Mouse (Mus musculus): ENCODE results near the gene Mitf.

Mitf gene

DNA sequence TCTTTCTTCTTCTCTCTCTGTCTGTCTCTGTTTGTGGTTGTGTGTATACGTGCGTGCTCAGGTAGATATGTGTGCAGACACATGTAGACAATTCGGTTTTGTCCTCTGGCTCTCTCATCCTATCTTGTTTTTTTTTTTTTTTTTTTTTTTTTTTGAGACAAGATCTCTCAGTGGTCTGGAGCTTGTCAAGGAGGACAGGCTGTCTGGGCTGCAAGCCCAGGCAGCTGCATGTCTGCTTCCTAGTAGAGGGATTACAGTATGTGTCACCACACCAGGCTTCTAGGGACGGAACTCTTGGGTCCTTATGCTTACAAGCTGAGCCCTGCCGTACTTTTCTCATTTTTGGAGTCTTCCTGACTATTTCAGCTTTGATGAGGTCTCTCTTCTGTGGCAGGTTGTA lies 73.5 kb downstream of the Mitf start:
- in situ Hi-C loops (cut with MseI, MboI), result no loop called here

DNA sequence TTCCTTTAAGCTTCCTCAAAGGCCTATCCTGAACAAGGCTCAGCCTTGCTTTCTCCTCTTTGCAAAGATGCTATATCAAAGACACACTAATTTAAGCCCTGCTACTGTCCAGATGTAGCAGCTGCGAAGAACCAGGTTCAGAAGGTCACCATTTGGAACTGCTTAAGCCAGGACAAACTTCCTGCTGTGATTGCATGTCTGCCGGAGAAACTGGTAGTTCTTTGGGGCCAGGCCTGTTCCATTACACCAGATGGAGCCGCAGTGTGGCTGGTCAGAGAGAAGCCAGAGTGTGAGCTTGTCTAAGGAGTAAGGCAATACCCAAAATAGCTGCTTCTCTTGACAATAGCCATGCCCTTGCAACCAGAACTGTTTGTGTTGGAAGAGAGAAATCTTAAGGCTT lies 75.1 kb downstream of the Mitf start:
- in situ Hi-C loops (cut with MseI, MboI), result no loop called here

DNA sequence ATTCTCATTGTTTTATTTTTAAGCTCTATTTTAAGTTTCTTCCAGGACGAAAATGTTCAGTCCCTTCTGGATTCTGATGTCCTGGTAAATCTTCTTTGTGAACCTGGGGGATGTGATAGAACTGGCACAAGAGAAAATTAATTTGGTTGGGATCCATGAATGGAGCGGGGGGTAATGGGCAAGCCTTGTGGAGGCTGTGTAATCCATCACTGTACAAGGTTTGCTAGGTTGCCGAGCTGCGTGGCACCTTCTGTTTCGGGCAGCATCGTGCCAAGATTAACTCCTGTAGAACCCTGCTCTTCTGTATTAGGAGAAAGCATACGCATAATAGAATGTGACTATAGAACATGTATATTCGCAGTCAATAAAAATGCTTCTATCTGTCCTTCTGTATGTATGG lies 76.1 kb downstream of the Mitf start:
- in situ Hi-C loops (cut with MseI, MboI), result no loop called here

DNA sequence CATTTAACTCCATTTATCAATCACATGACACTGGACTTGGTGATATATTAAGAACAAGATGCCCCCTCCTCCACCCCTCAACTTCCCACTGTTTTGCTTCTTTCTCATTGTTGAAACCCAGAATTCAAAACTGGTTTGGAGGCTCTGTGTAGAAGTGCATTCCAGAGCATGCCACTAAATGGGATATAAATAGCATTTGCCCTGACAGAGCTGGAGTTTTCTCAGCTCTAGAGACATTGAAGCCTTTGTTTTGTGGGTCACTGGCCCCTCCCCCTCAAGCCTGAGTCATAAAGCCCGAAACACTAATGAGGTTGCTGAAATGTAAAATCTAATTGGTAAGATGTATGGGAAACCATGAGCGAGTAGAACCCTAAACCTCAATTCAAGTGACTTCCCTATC lies 76.6 kb downstream of the Mitf start:
- in situ Hi-C loops (cut with MseI, MboI), result no loop called here

DNA sequence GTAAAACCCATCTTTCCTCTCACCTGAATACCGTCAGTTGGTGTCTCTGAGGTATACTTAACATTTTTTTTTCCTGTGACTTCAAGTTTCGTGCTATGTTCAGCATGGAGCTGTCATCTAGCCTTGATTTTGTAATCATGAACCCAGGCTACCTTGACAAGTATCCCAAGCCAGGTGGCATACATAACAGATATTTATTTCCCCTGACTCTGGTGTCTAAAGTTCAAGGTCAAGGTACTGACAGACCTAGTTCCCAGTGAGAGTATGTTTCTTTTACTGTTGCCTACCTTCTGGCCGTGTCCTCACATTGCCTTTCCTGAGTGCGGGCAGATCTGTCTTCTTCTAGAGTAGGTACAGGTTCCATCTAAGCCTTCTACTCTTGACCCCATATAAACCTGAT lies 78.1 kb downstream of the Mitf start:
- in situ Hi-C loops (cut with MseI, MboI), result no loop called here

DNA sequence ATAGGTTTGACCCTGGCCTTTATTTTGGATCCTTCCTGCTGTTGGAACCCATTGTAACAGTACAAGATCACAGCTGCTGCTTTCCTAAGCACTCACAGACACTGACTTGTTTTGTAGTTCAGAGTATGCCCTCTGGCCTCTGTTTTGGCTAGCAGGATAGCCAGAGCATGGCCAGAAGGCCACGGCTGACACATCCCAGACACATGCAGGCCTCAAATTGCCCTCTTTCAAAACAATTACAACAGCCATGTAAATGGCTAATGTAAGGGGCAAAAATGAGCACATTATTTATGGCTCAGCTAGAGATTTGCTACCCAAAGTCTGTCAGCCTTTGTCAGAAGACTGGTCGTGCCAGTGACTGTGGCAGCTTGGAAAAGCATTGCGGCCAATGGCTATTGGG lies 78.8 kb downstream of the Mitf start:
- in situ Hi-C loops (cut with MseI, MboI), result no loop called here

DNA sequence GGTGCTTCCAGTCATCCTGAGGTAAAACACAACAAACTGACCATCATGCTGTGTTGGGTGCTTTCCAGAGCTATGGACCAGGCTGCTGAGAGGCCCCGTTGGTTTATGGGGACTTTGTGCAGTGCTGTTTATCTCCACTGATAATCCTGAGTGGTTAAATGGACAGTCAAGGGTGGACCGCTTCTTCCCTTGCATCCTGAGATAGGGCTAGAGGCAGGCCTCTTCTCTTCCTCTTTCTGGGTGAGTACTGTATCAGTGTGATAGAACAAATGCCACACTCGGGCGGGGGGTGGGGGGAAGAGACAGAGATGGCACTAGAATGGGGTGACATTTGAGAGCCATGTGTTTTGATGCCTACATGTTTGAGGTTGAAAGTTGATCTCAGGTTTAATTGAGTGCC lies 81.0 kb downstream of the Mitf start:
- in situ Hi-C loops (cut with MseI, MboI), result no loop called here

DNA sequence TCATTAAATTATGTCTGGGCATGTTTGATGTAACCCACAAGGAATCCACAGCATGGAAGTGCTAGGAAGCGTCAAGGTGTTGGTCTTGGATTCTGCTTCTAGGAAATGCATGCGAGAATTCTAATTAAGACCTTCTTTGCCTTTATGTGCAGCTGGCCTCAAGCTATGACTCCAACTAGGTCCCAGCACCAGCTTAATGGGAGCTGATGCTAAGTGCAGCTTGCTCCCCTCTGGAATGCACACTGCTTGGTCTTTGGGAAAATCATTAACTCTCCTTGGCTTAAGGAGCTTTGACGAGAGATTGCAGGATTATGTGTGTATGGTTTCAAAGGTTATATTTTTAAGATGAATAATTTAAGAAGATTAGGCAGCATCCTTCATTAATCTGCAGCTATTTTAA lies 81.7 kb downstream of the Mitf start:
- in situ Hi-C loops (cut with MseI, MboI), result no loop called here

DNA sequence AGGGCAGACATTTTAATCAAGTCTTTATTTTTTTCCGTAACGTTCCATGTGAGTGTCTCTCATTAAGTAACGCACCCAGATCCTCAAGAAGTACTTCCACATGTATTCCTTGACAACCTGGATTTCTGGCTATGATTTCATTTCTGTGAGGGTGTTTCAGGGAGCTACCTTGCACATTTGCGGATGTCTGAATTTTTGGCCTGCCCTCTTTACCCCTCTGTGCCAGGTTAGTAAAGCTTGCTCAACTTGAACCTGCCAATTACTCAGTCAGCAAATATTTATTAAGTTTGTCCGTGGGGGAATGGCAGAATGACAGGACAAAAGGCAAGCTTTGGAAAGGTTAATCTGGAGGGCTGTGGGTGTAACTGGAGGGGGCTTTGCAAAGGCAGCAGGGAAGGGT lies 86.7 kb downstream of the Mitf start:
- in situ Hi-C loops (cut with MseI, MboI), result no loop called here

DNA sequence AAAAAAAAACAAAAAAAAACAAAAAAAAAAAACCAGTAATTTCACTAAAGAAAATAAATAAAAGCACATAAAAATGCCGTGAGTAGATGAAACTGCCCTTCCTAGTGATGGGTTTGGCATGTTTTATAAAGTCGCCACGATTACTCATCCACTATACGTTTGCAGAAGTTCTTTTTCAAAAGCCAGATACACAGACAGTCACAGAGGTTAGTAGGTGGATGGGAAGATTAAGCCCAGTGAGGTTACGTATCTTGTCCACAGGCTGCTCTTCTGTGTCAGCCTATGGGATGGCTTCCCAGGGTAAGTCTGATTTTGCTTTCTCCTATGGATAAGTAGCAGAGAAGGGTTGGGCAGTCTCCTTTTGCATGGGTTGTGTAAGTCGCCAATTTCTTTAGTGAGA lies 90.3 kb downstream of the Mitf start:
- in situ Hi-C loops (cut with MseI, MboI), result no loop called here

DNA sequence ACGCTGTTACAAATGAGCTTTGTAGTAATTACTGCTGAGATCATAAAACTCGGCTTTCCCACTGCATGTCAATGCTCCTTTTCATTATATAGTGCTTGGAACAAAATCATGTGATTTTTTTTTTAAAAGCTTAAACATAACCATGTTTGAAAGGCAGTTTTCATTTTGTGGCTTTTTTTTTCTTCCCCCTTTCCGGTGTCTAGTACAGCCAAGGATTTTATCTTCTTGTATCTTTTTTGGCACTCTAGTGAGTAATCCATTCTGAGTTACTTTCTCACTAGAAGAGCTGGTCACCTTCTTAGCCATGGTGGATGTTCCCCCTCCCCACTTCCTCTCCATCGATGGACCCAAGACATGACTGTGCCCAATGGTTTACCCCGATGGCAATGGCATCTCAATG lies 91.2 kb downstream of the Mitf start:
- in situ Hi-C loops (cut with MseI, MboI), result no loop called here

DNA sequence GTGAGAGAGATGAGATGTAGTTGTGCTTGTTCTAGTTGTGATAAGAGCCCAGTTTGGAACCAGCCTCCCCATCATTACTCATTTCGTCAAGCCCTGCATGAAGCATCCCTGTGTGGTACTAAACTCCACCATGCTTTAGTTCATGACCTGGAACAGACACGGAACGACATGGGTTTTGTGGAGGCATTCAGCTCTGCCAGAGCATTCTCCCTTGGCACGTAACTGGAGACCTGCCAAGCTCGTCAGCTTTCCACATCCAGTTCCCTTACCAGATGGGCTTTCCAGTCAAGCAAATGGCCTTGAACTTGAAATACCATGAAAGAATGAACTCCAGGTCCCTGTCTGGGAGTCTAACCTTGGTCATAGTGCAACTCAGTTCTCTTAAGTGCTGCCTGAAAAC lies 94.7 kb downstream of the Mitf start:
- in situ Hi-C loops (cut with MseI, MboI), result no loop called here

DNA sequence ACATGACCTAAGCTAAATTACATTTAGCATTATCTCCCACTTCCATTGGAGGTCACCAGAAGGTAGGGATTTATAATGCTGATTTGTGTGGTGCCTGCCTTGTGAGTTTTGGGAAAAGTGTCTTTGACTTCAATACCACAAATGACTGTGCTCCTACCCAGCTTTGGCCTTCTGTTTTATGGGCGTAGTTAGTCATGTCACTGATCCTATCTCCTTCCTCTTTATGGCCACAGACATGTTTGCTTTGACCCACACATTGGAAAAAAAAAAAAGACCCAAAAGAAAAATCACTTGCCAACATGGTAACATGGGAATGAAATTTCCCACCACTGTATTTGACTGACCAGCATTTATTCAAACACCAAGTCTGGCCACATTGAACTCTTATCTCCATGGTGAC lies 95.4 kb downstream of the Mitf start:
- in situ Hi-C loops (cut with MseI, MboI), result no loop called here

DNA sequence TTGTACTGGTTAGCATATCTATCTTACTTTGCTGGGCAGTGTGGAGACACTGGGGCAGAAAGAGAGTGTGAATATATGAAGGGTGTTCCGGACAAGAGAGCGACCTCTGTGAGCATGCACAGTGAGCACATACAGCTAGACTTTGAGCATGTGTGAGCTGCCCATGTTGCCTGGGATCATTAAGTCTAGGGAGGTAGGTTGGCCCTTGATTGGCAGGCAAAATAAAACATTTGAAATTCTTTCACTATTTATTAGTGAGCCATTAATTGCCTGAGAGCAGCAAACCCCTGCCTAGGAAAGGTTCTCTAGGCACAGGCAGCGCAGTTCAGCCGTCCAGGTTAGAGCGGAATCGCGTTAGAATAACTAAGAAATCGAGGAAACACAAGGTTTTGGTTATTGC lies 107.9 kb downstream of the Mitf start:
- in situ Hi-C loops (cut with MseI, MboI), result no loop called here

DNA sequence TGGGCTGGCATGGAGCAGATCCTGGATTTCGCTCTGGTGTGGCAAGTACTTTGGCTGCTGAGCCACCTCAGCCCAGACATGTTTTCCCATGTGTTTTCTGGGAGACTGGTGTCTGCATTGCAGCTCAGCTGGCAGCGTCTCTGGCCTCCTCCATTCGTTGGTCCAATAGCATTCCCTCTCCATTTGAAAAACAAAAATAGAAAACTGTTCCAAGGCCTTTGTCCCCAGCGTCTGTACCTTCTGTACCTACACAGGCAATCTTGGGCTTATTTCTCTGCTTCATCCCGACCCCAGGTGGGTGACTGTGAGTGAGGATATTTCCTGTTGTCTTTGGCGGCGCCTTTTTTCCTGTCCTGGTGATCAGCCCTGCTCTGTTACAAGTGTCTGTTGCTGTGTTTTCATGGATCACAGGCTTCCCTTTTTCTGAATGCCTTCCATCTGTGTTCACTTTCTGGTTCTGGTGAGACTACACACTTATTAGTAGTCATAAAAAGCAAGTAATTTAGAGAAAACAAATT lies 109.6 kb downstream of the Mitf start:
- in situ Hi-C loops (cut with MseI, MboI), result no loop called here

DNA sequence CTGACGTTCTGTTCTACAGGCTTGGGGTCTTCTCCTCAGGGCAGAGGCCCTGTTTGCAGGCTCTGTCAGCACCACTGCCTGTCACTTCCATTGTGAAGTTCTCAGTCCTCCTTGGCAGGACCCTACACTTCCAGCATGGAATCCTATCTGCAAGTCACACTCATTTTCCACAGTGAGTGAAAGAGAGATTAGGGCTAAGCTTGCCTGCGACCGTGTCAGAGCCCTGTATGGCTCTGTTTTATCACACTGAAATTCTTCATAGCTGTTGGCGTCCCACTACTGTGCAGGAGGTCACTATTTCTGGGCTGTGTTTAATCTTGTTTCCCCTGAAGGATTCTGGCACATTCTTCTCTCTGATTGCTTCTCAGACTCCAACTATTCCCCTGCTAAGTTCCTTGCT lies 111.2 kb downstream of the Mitf start:
- in situ Hi-C loops (cut with MseI, MboI), result no loop called here

DNA sequence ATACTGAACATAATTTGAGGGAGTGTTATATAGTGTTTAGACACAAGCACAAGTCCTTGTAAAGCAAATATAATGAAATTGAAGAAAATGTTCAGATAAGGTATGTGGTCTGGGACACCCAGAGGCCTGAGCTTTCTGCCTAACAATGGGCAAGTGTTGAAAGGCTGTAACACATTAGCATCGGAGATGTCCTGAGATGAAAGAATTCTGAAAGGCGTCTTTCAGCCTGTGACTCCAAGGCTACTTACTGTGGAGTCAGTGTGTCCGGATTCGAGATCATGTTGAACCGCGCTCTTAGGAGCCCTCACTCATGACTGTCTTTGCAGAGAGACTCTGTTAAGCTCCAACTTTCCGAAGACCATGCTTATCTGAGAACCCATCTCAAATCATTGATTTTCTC lies 111.6 kb downstream of the Mitf start:
- in situ Hi-C loops (cut with MseI, MboI), result no loop called here

DNA sequence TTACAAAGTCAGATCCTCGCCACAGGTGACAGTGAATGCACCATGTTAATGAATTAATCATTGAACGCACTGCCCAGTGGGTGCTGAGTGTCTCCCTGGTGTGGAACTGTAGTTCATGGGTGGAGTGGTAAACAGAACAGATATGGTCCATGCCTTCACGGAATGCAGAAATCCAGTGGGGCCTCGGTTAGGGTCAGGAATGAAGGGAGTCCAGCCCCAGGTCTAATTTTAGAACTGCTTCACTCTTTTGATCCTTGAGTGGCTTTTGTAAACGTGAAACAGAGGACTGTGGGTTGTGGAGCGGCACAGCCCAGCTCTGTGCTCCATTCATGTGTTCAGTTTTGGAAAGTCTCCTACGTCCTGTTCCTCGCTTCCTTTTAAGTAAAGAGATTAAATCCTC lies 112.4 kb downstream of the Mitf start:
- in situ Hi-C loops (cut with MseI, MboI), result no loop called here

DNA sequence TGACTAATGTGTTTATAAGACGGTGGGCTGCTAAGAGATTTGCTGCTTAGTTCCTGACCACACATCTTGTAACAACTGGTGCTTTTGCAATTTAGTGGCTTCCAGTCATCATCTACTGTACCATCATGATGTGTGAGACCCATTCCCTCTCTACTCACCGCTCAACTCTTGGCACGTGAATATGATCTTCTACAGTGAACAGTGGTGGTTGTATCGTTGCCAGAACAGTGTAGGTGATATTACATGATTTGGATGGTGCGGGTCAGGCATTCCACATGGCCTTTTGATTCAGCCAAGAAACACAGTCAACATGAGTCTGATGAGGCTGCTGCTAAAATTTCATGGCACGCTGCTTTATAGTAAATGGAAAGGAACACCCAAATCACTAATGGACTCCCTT lies 114.7 kb downstream of the Mitf start:
- in situ Hi-C loops (cut with MseI, MboI), result no loop called here

DNA sequence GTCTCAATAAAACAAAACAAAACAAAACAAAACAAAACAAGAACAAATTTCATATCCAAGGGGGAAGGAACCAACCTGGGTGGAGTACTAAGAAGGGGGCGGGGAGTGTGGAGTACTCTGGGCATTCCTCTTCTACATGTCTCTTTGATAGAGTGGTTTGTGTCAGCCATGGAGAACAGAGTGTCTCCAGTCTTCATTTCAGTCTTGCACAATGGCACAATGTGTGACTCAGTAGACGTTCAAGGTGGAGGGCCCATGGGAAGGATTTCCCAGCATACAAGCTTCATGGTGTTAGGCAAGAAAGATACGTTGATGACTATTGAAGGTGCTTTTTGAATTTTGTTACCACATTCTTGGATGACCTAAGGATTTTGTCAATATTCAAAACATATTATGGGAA lies 117.4 kb downstream of the Mitf start:
- in situ Hi-C loops (cut with MseI, MboI), result no loop called here

DNA sequence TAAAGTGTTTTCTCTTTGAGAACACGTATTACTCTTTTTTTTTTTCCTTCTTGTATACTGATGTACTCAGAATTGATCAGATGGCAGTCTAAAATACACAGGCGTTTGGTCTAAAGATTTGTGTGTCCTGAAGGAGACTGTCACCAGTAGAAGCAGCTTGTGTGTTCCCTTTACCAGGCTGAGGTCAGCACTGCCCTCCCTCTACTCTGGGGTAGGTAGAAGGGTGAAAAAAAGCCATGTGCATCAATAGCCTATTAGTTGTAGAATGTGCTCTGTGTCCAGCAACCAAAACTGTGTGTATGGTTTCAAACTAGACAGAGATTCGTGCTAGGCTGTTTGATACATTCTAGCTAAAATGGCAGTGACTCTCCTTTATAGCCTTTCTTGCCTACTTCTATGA lies 122.2 kb downstream of the Mitf start:
- in situ Hi-C loops (cut with MseI, MboI), result no loop called here

DNA sequence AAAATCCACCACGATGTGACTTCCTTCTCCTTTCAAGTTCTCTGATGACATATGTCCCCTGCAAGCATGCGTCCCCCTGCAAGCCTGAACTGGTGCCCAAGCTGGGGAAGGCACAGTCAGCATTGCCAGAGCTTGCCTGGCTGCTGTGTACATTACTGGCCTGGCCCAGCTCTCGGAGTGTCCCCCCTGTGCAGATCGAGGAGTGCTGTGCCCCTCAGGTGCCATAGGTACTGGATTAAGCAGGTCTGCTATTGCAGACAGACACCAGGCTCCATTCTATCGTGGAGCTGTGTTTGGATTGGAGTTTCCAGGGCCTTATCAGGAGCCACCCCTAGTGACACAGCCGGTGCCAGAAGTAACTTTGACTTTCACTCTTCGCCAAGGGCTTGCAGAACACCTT lies 122.6 kb downstream of the Mitf start:
- in situ Hi-C loops (cut with MseI, MboI), result no loop called here

DNA sequence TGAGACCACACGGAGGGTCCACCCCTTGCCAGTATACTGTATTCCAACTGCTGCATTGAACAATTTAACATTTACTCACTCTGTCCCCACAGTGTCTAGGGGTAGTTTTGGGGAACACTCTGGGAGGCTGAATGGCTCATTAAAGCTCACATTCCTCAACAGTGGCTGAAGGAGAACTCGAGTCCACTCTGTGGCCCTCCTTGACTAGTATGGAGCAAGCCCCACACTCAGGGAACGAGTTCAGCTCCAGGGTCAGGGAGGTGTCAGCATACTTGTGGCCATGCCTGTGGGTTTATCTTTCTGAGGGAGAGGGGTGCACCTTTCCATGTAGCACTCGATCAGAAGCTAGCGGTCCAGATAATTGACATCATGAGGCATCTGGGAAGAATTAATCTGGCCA lies 130.3 kb downstream of the Mitf start:
- in situ Hi-C loops (cut with MseI, MboI), result no loop called here

DNA sequence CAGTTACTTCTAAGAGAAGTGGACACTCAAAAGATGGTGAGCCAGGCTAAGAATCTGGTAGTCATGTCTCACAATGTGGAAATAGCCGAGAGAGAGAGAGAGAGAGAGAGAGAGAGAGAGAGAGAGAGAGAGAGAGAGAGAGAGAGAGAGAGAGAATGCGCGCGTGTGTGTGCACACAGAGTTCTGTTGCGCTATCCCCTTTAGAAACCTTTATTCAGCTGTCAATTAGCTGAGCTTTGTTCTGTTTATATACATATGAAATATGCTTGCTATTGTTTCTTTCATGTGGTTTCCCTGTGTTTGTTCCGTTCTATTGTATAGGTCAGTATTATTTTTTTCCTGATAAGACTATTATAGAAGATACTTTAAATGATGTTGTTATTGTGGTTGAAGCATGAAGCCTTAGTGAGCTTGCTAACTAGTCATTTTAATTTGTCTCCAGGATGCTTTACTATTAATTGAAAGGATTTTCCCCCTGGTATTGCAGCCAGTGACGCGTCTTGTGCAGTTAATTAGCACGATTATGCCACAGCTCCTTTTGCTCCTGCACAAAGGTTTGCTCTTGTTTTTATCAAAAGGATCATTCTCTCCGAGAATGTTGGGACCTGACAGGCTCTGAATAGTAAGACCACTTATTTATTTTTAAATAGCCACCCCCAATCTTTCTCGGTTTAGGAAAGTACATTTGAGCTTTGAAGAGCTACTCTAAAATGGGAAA lies 131.2 kb downstream of the Mitf start:
- in situ Hi-C loops (cut with MseI, MboI), result no loop called here
